Mouse (Mus musculus): ENCODE measurements around the gene Kdsr.

- TF ChIP-seq CTCF (IDR thresholded peaks at IDR 0.05; ENCODE audit: extremely low read depth, insufficient read depth, low read length) (no peak), POLR2A (IDR thresholded peaks at IDR 0.05; ENCODE audit: extremely low read depth, insufficient read depth, low read length) (no peak)
Observed at GRCm38 (mm10) chr1:106710202-106710601, 49.3 kb downstream of the Kdsr start.
